Mouse (Mus musculus): ENCODE measurements around the gene Pradc1.
A peak's percentile ranks its signal among the peaks of the same experiment; 100 is the strongest.

Gene Pradc1

GRCm38 (mm10) chr6:85451664-85452410 is at the start of gene Pradc1:
Pradc1 (minus strand) TSS chr6:85451970.
- DNase-seq = peak; percentile 99

GRCm38 (mm10) chr6:85500416-85500815 is 48.6 kb upstream of the Pradc1 start:
- DNase-seq = no peak

GRCm38 (mm10) chr6:85498147-85498546 is 46.4 kb upstream of the Pradc1 start:
- no peak for DNase-seq

GRCm38 (mm10) chr6:85496976-85497375 is 45.2 kb upstream of the Pradc1 start:
- DNase-seq = no peak

- DNase-seq = no peak
These were observed 39.8 kb upstream of the Pradc1 start for GRCm38 (mm10) chr6:85491606-85492005.

GRCm38 (mm10) chr6:85490252-85490651 is 38.5 kb upstream of the Pradc1 start:
- DNase-seq = no peak

GRCm38 (mm10) chr6:85489717-85490116 is 37.9 kb upstream of the Pradc1 start:
- no peak for DNase-seq

GRCm38 (mm10) chr6:85488510-85488909 is 36.7 kb upstream of the Pradc1 start:
- DNase-seq = no peak

GRCm38 (mm10) chr6:85485738-85486137 is 34.0 kb upstream of the Pradc1 start:
- no peak for DNase-seq

GRCm38 (mm10) chr6:85483843-85484721 is 32.3 kb upstream of the Pradc1 start:
- peak; percentile 55 for DNase-seq

GRCm38 (mm10) chr6:85480685-85481084 is 28.9 kb upstream of the Pradc1 start:
- no peak for DNase-seq

GRCm38 (mm10) chr6:85479979-85480378 is 28.2 kb upstream of the Pradc1 start:
- no peak for DNase-seq

GRCm38 (mm10) chr6:85478416-85478815 is 26.6 kb upstream of the Pradc1 start:
- DNase-seq = no peak

- no peak for DNase-seq
These were observed 25.7 kb upstream of the Pradc1 start for GRCm38 (mm10) chr6:85477366-85477917.

GRCm38 (mm10) chr6:85475581-85475980 is 23.8 kb upstream of the Pradc1 start:
- no peak for DNase-seq

- DNase-seq = no peak
These were observed 20.8 kb upstream of the Pradc1 start for GRCm38 (mm10) chr6:85472542-85472941.

GRCm38 (mm10) chr6:85471962-85472361 is 20.2 kb upstream of the Pradc1 start:
- DNase-seq = no peak

- no peak for DNase-seq
These were observed 18.1 kb upstream of the Pradc1 start for GRCm38 (mm10) chr6:85469660-85470430.

GRCm38 (mm10) chr6:85465381-85465780 is 13.6 kb upstream of the Pradc1 start:
- peak; percentile 49 for DNase-seq

- no peak for DNase-seq
These were observed 7.9 kb upstream of the Pradc1 start for GRCm38 (mm10) chr6:85459621-85460020.

GRCm38 (mm10) chr6:85452816-85453215 is 1.0 kb upstream of the Pradc1 start:
- DNase-seq = no peak

- DNase-seq = no peak
These were observed 568 bp upstream of the Pradc1 start for GRCm38 (mm10) chr6:85452411-85452665.
